In genomic region chr8:123022727-123023126, GRCm38 (mm10) we compare ENCODE assay signal across 18 mouse cellular contexts. TPM values are rescaled to one million over a fixed set of nuclear protein-coding genes. Genes with fewer than 3 reads are reported as not detected.
DNase-seq lines count a peak whose midpoint lies in the region; ATAC-seq and TF ChIP-seq lines count a peak whose summit lies in the region.
"Had no signal": no experiment of that assay in that cellular context is flagged by ENCODE, and none has a peak within 500 bp of the region (broad histone marks: within the 10 kb centered on the region; RNA-seq: fewer than 3 reads in every experiment).

No protein-coding gene starts in this region.

- H3K27me3 ChIP-seq in limb, embryonic 14.5 days (ENCODE audit: control insufficient read depth, insufficient read depth, low read length), result no peaks in the 10 kb centered on the region
- no peaks in the 10 kb centered on the region for H3K27me3 ChIP-seq in limb, embryonic 10.5 days (ENCODE audit: low read depth, poor library complexity, severe bottlenecking)
- H3K27me3 ChIP-seq in stomach, embryonic 14.5 days (ENCODE audit: control insufficient read depth, insufficient read depth, low read length), result no peaks in the 10 kb centered on the region
- H3K27me3 ChIP-seq: heart, embryonic 15.5 days; hindbrain, embryonic 15.5 days; liver, embryonic 12.5 days had no signal

- no peak overlapping the region for H3K27ac ChIP-seq in limb, embryonic 14.5 days (replicated peaks; ENCODE audit: low read depth, low read length)
- no peak overlapping the region for H3K27ac ChIP-seq in limb, embryonic 10.5 days
- peak overlapping the region; percentile 36; the same call in 1 of the 2 replicates for H3K27ac ChIP-seq in stomach, embryonic 14.5 days (ENCODE audit: low read length)
- H3K27ac ChIP-seq: heart, embryonic 15.5 days; hindbrain, embryonic 15.5 days; liver, embryonic 12.5 days had no signal

- 69% methylated on average over 3 of the region's 3 CpGs for WGBS in limb, embryonic 14.5 days
- 86% methylated on average over 3 of the region's 3 CpGs for WGBS in limb, embryonic 10.5 days
- WGBS in stomach, embryonic 14.5 days, result 67% methylated on average over 3 of the region's 3 CpGs

- no peak overlapping the region for H3K4me3 ChIP-seq in limb, embryonic 14.5 days (replicated peaks; ENCODE audit: low read length)
- no peak overlapping the region for H3K4me3 ChIP-seq in limb, embryonic 10.5 days
- no peak overlapping the region for H3K4me3 ChIP-seq in stomach, embryonic 14.5 days (ENCODE audit: low read depth, low read length)
- H3K4me3 ChIP-seq: heart, embryonic 15.5 days; hindbrain, embryonic 15.5 days; liver, embryonic 12.5 days had no signal

- H3K4me1 ChIP-seq in limb, embryonic 14.5 days (ENCODE audit: control insufficient read depth, insufficient read depth, low read length), result peaks cover 10% of the 10 kb centered on the region
- H3K4me1 ChIP-seq in limb, embryonic 10.5 days, result peaks cover 13% of the 10 kb centered on the region
- peaks cover 17% of the 10 kb centered on the region for H3K4me1 ChIP-seq in stomach, embryonic 14.5 days (ENCODE audit: control insufficient read depth, insufficient read depth, low read length)

- no peaks in the 10 kb centered on the region for H3K36me3 ChIP-seq in limb, embryonic 14.5 days (ENCODE audit: control insufficient read depth, insufficient read depth, low read length)
- H3K36me3 ChIP-seq in limb, embryonic 10.5 days, result peaks cover 20% of the 10 kb centered on the region
- no peaks in the 10 kb centered on the region for H3K36me3 ChIP-seq in stomach, embryonic 14.5 days (ENCODE audit: control insufficient read depth, insufficient read depth, low read length)
- H3K36me3 ChIP-seq: heart, embryonic 15.5 days; hindbrain, embryonic 15.5 days had no signal

- no peaks in the 10 kb centered on the region for H3K9me3 ChIP-seq in limb, embryonic 14.5 days (ENCODE audit: control insufficient read depth, low read length)
- H3K9me3 ChIP-seq in limb, embryonic 10.5 days (replicated peaks), result no peaks in the 10 kb centered on the region
- no peaks in the 10 kb centered on the region for H3K9me3 ChIP-seq in stomach, embryonic 14.5 days (ENCODE audit: control insufficient read depth, low read depth, low read length)
- H3K9me3 ChIP-seq: heart, embryonic 15.5 days; hindbrain, embryonic 15.5 days; liver, embryonic 12.5 days had no signal

- DNase-seq in limb, embryonic 14.5 days (ENCODE audit: low spot score), result no peak
- DNase-seq in limb, embryonic 10.5 days (ENCODE audit: low spot score), result no peak
- peak; percentile 77 for DNase-seq in NIH3T3 (ENCODE audit: low read depth)
- DNase-seq in gonadal fat pad, adult 2 months (ENCODE audit: low read depth), result peak; percentile 97
- no peak for DNase-seq in cerebellum, adult 11 months
- DNase-seq in kidney, postnatal 10 days, result no peak
- DNase-seq: adrenal gland, postnatal 36 days; cerebellum, postnatal 10 days; heart, adult 11 months; kidney, adult 9 months; midbrain, embryonic 14.5 days had no signal

- no peak overlapping the region for H3K9ac ChIP-seq in limb, embryonic 14.5 days (ENCODE audit: low read depth, low read length, severe bottlenecking)
- H3K9ac ChIP-seq in stomach, embryonic 14.5 days (replicated peaks; ENCODE audit: low read depth, low read length), result no peak overlapping the region
- H3K9ac ChIP-seq: heart, embryonic 15.5 days; hindbrain, embryonic 15.5 days; liver, embryonic 12.5 days had no signal

- ATAC-seq in limb, embryonic 14.5 days (ENCODE audit: low FRiP score, low read depth), result peak; percentile 9; the same call in 1 of the 2 replicates
- ATAC-seq in stomach, embryonic 14.5 days (ENCODE audit: insufficient number of reproducible peaks, insufficient read depth, low FRiP score, low read depth), result no peak
- no peak for ATAC-seq in frontal cortex, adult (ENCODE audit: low TSS enrichment)
- ATAC-seq: activated CD4-positive, CD25-positive, alpha-beta regulatory T cell, adult 4 months; CD4-positive, CD25-positive, alpha-beta regulatory T cell, adult 4 months; liver, embryonic 12.5 days had no signal

- no peak for TF ChIP-seq POLR2A in limb, embryonic 14.5 days (IDR thresholded peaks at IDR 0.05; ENCODE audit: borderline replicate concordance, extremely low read depth, insufficient read depth, insufficient read length)

- no peak overlapping the region for H3K4me2 ChIP-seq in limb, embryonic 14.5 days (replicated peaks; ENCODE audit: low read depth, low read length, severe bottlenecking)
- H3K4me2 ChIP-seq in stomach, embryonic 14.5 days (replicated peaks; ENCODE audit: low read depth, low read length), result no peak overlapping the region
- H3K4me2 ChIP-seq: heart, embryonic 15.5 days; hindbrain, embryonic 15.5 days; liver, embryonic 12.5 days had no signal

RNA-seq across cellular contexts. Expression of gene Ankrd11, which starts 19.4 kb away (rescaled TPM):
- 65.3 and 71.3 TPM in 2 replicates for polyA plus RNA-seq in limb, embryonic 14.5 days (2012; rRNA removed)
- polyA plus RNA-seq in limb, embryonic 14.5 days (2014; fragmentation: Nextera tagmentation; extraction: Ambion mirVana), result 83.7 and 102 TPM in 2 replicates
- polyA plus RNA-seq in limb, embryonic 10.5 days (2016; fragmentation: Nextera tagmentation; extraction: Ambion mirVana), result 54.8 and 63.9 TPM in 2 replicates
- 48.7 and 53.0 TPM in 2 replicates for polyA plus RNA-seq in gonadal fat pad, adult 2 months (2012; rRNA removed)
- 52.5 and 55.5 TPM in 2 replicates for polyA plus RNA-seq in stomach, embryonic 14.5 days (2014; fragmentation: Nextera tagmentation; extraction: Ambion mirVana)

RNA-seq across cellular contexts. Expression of gene Spg7, which starts 40.0 kb away (rescaled TPM):
- 88.7 and 90.0 TPM in 2 replicates for polyA plus RNA-seq in limb, embryonic 14.5 days (2012; rRNA removed)
- polyA plus RNA-seq in limb, embryonic 14.5 days (2014; fragmentation: Nextera tagmentation; extraction: Ambion mirVana), result 34.8 and 37.5 TPM in 2 replicates
- polyA plus RNA-seq in limb, embryonic 10.5 days (2016; fragmentation: Nextera tagmentation; extraction: Ambion mirVana), result 57.8 and 60.5 TPM in 2 replicates
- polyA plus RNA-seq in gonadal fat pad, adult 2 months (2012; rRNA removed), result 113 and 128 TPM in 2 replicates
- polyA plus RNA-seq in stomach, embryonic 14.5 days (2014; fragmentation: Nextera tagmentation; extraction: Ambion mirVana), result 47.6 and 54.3 TPM in 2 replicates

Comparison
In these comparisons a context has a peak if more than half of its experiments do, and no peak if none do; other contexts are left out.
1. DNase-seq: peak in NIH3T3 (single experiment) and gonadal fat pad, adult 2 months (single experiment); none in limb, embryonic 14.5 days (single experiment), limb, embryonic 10.5 days (single experiment), cerebellum, adult 11 months (single experiment) and kidney, postnatal 10 days (single experiment).